Mouse (Mus musculus): Measurements from ENCODE around the gene Olfr655. TPM values are rescaled to one million over a fixed set of nuclear protein-coding genes. Genes with fewer than 3 reads are reported as not detected.

The Olfr655 gene
- not detected in 2 replicates for polyA plus RNA-seq (2014; fragmentation: Nextera tagmentation; extraction: Ambion mirVana)

GRCm38 (mm10) chr7:104601679-104602078, at the start of gene Olfr655:
TSS of gene Olfr655 (minus strand) at chr7:104601779.
- DNase-seq (ENCODE audit: low spot score), result no peak

GRCm38 (mm10) chr7:104646841-104647482, 45.4 kb upstream of the Olfr655 start, which contains the start of gene Olfr658:
TSS of gene Olfr658 (minus strand) at chr7:104647305.
- peak; percentile 68 for DNase-seq (ENCODE audit: low spot score)
- WGBS, result 20% methylated on average over 22 of the region's 22 CpGs
- Histone ChIP-seq H3K27me3 (replicated peaks; ENCODE audit: control insufficient read depth, insufficient read depth, low read length) (no peaks in the 10 kb centered on the region), H3K9ac (ENCODE audit: low read length) (no peak within 1 kb of the TSS), H3K9me3 (ENCODE audit: control insufficient read depth, low read length) (no peaks in the 10 kb centered on the region), H3K4me3 (ENCODE audit: low read depth, low read length) (peak within 1 kb of the TSS; percentile 18; the same call in 1 of the 2 replicates), H3K4me1 (replicated peaks; ENCODE audit: control insufficient read depth, insufficient read depth, low read length) (no peaks in the 10 kb centered on the region), H3K4me2 (ENCODE audit: low read length) (peak within 1 kb of the TSS; percentile 47), H3K36me3 (ENCODE audit: control insufficient read depth, insufficient read depth, low read length) (no peaks in the 10 kb centered on the region), H3K27ac (ENCODE audit: low read depth) (no peak within 1 kb of the TSS)
- ATAC-seq (replicated peaks; ENCODE audit: low FRiP score, low TSS enrichment, low read depth), result peak; percentile 87

More at GRCm38 (mm10) chr7:104601679-104602078, at the start of gene Olfr655:
- Histone ChIP-seq H3K4me3 (ENCODE audit: low read depth, low read length) (no peak within 1 kb of the TSS), H3K36me3 (ENCODE audit: control insufficient read depth, insufficient read depth, low read length) (no peaks in the 10 kb centered on the region), H3K9ac (ENCODE audit: low read length) (no peak within 1 kb of the TSS), H3K4me1 (replicated peaks; ENCODE audit: control insufficient read depth, insufficient read depth, low read length) (no peaks in the 10 kb centered on the region), H3K27ac (ENCODE audit: low read depth) (no peak within 1 kb of the TSS), H3K4me2 (ENCODE audit: low read length) (no peak within 1 kb of the TSS), H3K27me3 (replicated peaks; ENCODE audit: control insufficient read depth, insufficient read depth, low read length) (no peaks in the 10 kb centered on the region), H3K9me3 (ENCODE audit: control insufficient read depth, low read length) (no peaks in the 10 kb centered on the region)
- 91% methylated on average over 2 of the region's 2 CpGs for WGBS
- ATAC-seq (replicated peaks; ENCODE audit: low FRiP score, low TSS enrichment, low read depth), result no peak

GRCm38 (mm10) chr7:104624494-104624893, 22.9 kb upstream of the Olfr655 start, which contains the start of gene Olfr657:
TSS of gene Olfr657 (plus strand) at chr7:104624794.
- H3K27ac ChIP-seq (ENCODE audit: low read depth), result no peak within 1 kb of the TSS
- no peak for ATAC-seq (replicated peaks; ENCODE audit: low FRiP score, low TSS enrichment, low read depth)
- H3K4me1 ChIP-seq (replicated peaks; ENCODE audit: control insufficient read depth, insufficient read depth, low read length), result no peaks in the 10 kb centered on the region
- H3K36me3 ChIP-seq (ENCODE audit: control insufficient read depth, insufficient read depth, low read length), result no peaks in the 10 kb centered on the region
- DNase-seq (ENCODE audit: low spot score), result no peak
- H3K4me3 ChIP-seq (ENCODE audit: low read depth, low read length), result no peak within 1 kb of the TSS
- no peak within 1 kb of the TSS for H3K9ac ChIP-seq (ENCODE audit: low read length)
- H3K9me3 ChIP-seq (ENCODE audit: control insufficient read depth, low read length), result no peaks in the 10 kb centered on the region
- no peak within 1 kb of the TSS for H3K4me2 ChIP-seq (ENCODE audit: low read length)
- no peaks in the 10 kb centered on the region for H3K27me3 ChIP-seq (replicated peaks; ENCODE audit: control insufficient read depth, insufficient read depth, low read length)

GRCm38 (mm10) chr7:104613655-104614054, 12.1 kb upstream of the Olfr655 start, which contains the start of gene Olfr656:
TSS of gene Olfr656 (plus strand) at chr7:104613955.
- no peaks in the 10 kb centered on the region for H3K4me1 ChIP-seq (replicated peaks; ENCODE audit: control insufficient read depth, insufficient read depth, low read length)
- no peaks in the 10 kb centered on the region for H3K36me3 ChIP-seq (ENCODE audit: control insufficient read depth, insufficient read depth, low read length)
- H3K4me2 ChIP-seq (ENCODE audit: low read length), result no peak within 1 kb of the TSS
- H3K27me3 ChIP-seq (replicated peaks; ENCODE audit: control insufficient read depth, insufficient read depth, low read length), result no peaks in the 10 kb centered on the region
- WGBS, result 69% methylated on average over 4 of the region's 4 CpGs
- no peaks in the 10 kb centered on the region for H3K9me3 ChIP-seq (ENCODE audit: control insufficient read depth, low read length)
- no peak for DNase-seq (ENCODE audit: low spot score)
- no peak within 1 kb of the TSS for H3K4me3 ChIP-seq (ENCODE audit: low read depth, low read length)
- no peak for ATAC-seq (replicated peaks; ENCODE audit: low FRiP score, low TSS enrichment, low read depth)
- H3K9ac ChIP-seq (ENCODE audit: low read length), result no peak within 1 kb of the TSS
- no peak within 1 kb of the TSS for H3K27ac ChIP-seq (ENCODE audit: low read depth)

- no peak for DNase-seq (ENCODE audit: low spot score)
- no peak overlapping the region for H3K9ac ChIP-seq (ENCODE audit: low read length)
- no peaks in the 10 kb centered on the region for H3K36me3 ChIP-seq (ENCODE audit: control insufficient read depth, insufficient read depth, low read length)
- no peak overlapping the region for H3K4me2 ChIP-seq (ENCODE audit: low read length)
- no peak for ATAC-seq (replicated peaks; ENCODE audit: low FRiP score, low TSS enrichment, low read depth)
- no peaks in the 10 kb centered on the region for H3K9me3 ChIP-seq (ENCODE audit: control insufficient read depth, low read length)
- no peak overlapping the region for H3K4me3 ChIP-seq (ENCODE audit: low read depth, low read length)
- H3K4me1 ChIP-seq (replicated peaks; ENCODE audit: control insufficient read depth, insufficient read depth, low read length), result no peaks in the 10 kb centered on the region
- H3K27ac ChIP-seq (ENCODE audit: low read depth), result no peak overlapping the region
- no peaks in the 10 kb centered on the region for H3K27me3 ChIP-seq (replicated peaks; ENCODE audit: control insufficient read depth, insufficient read depth, low read length)
These were observed 3.1 kb upstream of the Olfr655 start for GRCm38 (mm10) chr7:104604727-104605126.

GRCm38 (mm10) chr7:104603173-104603572, 1.6 kb upstream of the Olfr655 start:
- Histone ChIP-seq H3K27ac (ENCODE audit: low read depth) (no peak overlapping the region), H3K4me3 (ENCODE audit: low read depth, low read length) (no peak overlapping the region), H3K27me3 (replicated peaks; ENCODE audit: control insufficient read depth, insufficient read depth, low read length) (no peaks in the 10 kb centered on the region), H3K4me2 (ENCODE audit: low read length) (no peak overlapping the region), H3K9ac (ENCODE audit: low read length) (no peak overlapping the region), H3K4me1 (replicated peaks; ENCODE audit: control insufficient read depth, insufficient read depth, low read length) (no peaks in the 10 kb centered on the region), H3K36me3 (ENCODE audit: control insufficient read depth, insufficient read depth, low read length) (no peaks in the 10 kb centered on the region), H3K9me3 (ENCODE audit: control insufficient read depth, low read length) (no peaks in the 10 kb centered on the region)
- ATAC-seq (replicated peaks; ENCODE audit: low FRiP score, low TSS enrichment, low read depth) (no peak), DNase-seq (ENCODE audit: low spot score) (peak; percentile 54)
- 13% methylated on average over 3 of the region's 3 CpGs for WGBS

- ATAC-seq (replicated peaks; ENCODE audit: low FRiP score, low TSS enrichment, low read depth), result no peak
- H3K27ac ChIP-seq (ENCODE audit: low read depth), result no peak overlapping the region
- no peak for DNase-seq (ENCODE audit: low spot score)
- no peak overlapping the region for H3K9ac ChIP-seq (ENCODE audit: low read length)
- no peaks in the 10 kb centered on the region for H3K9me3 ChIP-seq (ENCODE audit: control insufficient read depth, low read length)
- no peak overlapping the region for H3K4me3 ChIP-seq (ENCODE audit: low read depth, low read length)
- H3K27me3 ChIP-seq (replicated peaks; ENCODE audit: control insufficient read depth, insufficient read depth, low read length), result no peaks in the 10 kb centered on the region
- H3K36me3 ChIP-seq (ENCODE audit: control insufficient read depth, insufficient read depth, low read length), result no peaks in the 10 kb centered on the region
- no peak overlapping the region for H3K4me2 ChIP-seq (ENCODE audit: low read length)
- WGBS, result 86% methylated on average over 5 of the region's 5 CpGs
- H3K4me1 ChIP-seq (replicated peaks; ENCODE audit: control insufficient read depth, insufficient read depth, low read length), result no peaks in the 10 kb centered on the region
These were observed 13.3 kb downstream of the Olfr655 start for GRCm38 (mm10) chr7:104588274-104588673.

- DNase-seq (ENCODE audit: low spot score) (no peak), ATAC-seq (replicated peaks; ENCODE audit: low FRiP score, low TSS enrichment, low read depth) (no peak)
- H3K9me3 ChIP-seq (ENCODE audit: control insufficient read depth, low read length), result no peaks in the 10 kb centered on the region
- H3K9ac ChIP-seq (ENCODE audit: low read length), result no peak within 1 kb of the TSS
- WGBS, result 68% methylated on average over 4 of the region's 4 CpGs
- H3K4me3 ChIP-seq (ENCODE audit: low read depth, low read length), result no peak within 1 kb of the TSS
- H3K4me1 ChIP-seq (replicated peaks; ENCODE audit: control insufficient read depth, insufficient read depth, low read length), result no peaks in the 10 kb centered on the region
- H3K36me3 ChIP-seq (ENCODE audit: control insufficient read depth, insufficient read depth, low read length), result no peaks in the 10 kb centered on the region
- no peak within 1 kb of the TSS for H3K4me2 ChIP-seq (ENCODE audit: low read length)
- H3K27me3 ChIP-seq (replicated peaks; ENCODE audit: control insufficient read depth, insufficient read depth, low read length), result no peaks in the 10 kb centered on the region
- H3K27ac ChIP-seq (ENCODE audit: low read depth), result no peak within 1 kb of the TSS
These were observed 14.9 kb downstream of the Olfr655 start, which contains the start of gene Olfr654 for GRCm38 (mm10) chr7:104586725-104587124. TSS of gene Olfr654 (plus strand) at chr7:104587025.

- ATAC-seq (replicated peaks; ENCODE audit: low FRiP score, low TSS enrichment, low read depth), result no peak
These were observed 20.1 kb downstream of the Olfr655 start for GRCm38 (mm10) chr7:104581429-104581828.

More at GRCm38 (mm10) chr7:104581429-104581828, 20.1 kb downstream of the Olfr655 start:
- no peaks in the 10 kb centered on the region for H3K27me3 ChIP-seq (replicated peaks; ENCODE audit: control insufficient read depth, insufficient read depth, low read length)
- no peaks in the 10 kb centered on the region for H3K36me3 ChIP-seq (ENCODE audit: control insufficient read depth, insufficient read depth, low read length)
- DNase-seq (ENCODE audit: low spot score), result no peak
- no peak overlapping the region for H3K4me2 ChIP-seq (ENCODE audit: low read length)
- H3K9me3 ChIP-seq (ENCODE audit: control insufficient read depth, low read length), result no peaks in the 10 kb centered on the region
- H3K4me1 ChIP-seq (replicated peaks; ENCODE audit: control insufficient read depth, insufficient read depth, low read length), result no peaks in the 10 kb centered on the region
- H3K9ac ChIP-seq (ENCODE audit: low read length), result no peak overlapping the region
- 75% methylated on average over 4 of the region's 4 CpGs for WGBS
- no peak overlapping the region for H3K27ac ChIP-seq (ENCODE audit: low read depth)
- H3K4me3 ChIP-seq (ENCODE audit: low read depth, low read length), result no peak overlapping the region

Data from intestine, embryonic 14.5 days (tissue).